Mouse (Mus musculus): Measurements from ENCODE around the gene Leap2. TPM values are rescaled to one million over a fixed set of nuclear protein-coding genes. Genes with fewer than 3 reads are reported as not detected.

The Leap2 gene
- polyA plus RNA-seq, 1 experiment: not detected

- no peak for TF ChIP-seq GATA1 (IDR thresholded peaks at IDR 0.05; ENCODE audit: low read length)
These were observed 2.8 kb upstream of the Leap2 start for GRCm38 (mm10) chr11:53425711-53426255.

- no peak for TF ChIP-seq GATA1 (IDR thresholded peaks at IDR 0.05; ENCODE audit: low read length)
These were observed 2.3 kb upstream of the Leap2 start for GRCm38 (mm10) chr11:53425251-53425650.

- no peak for TF ChIP-seq GATA1 (IDR thresholded peaks at IDR 0.05; ENCODE audit: low read length)
These were observed 1.9 kb upstream of the Leap2 start for GRCm38 (mm10) chr11:53424826-53425225.

GRCm38 (mm10) chr11:53418048-53418447, 4.9 kb downstream of the Leap2 start:
- TF ChIP-seq GATA1 (IDR thresholded peaks at IDR 0.05; ENCODE audit: low read length): no peak

GRCm38 (mm10) chr11:53413871-53414270, 9.1 kb downstream of the Leap2 start:
- TF ChIP-seq GATA1 (IDR thresholded peaks at IDR 0.05; ENCODE audit: low read length): no peak

- TF ChIP-seq GATA1 (IDR thresholded peaks at IDR 0.05; ENCODE audit: low read length): no peak
These were observed 11.2 kb downstream of the Leap2 start for GRCm38 (mm10) chr11:53411738-53412137.

- no peak for TF ChIP-seq GATA1 (IDR thresholded peaks at IDR 0.05; ENCODE audit: low read length)
These were observed 19.3 kb downstream of the Leap2 start for GRCm38 (mm10) chr11:53403638-53404037.

- no peak for TF ChIP-seq GATA1 (IDR thresholded peaks at IDR 0.05; ENCODE audit: low read length)
These were observed 29.1 kb downstream of the Leap2 start for GRCm38 (mm10) chr11:53393856-53394255.

- no peak for TF ChIP-seq GATA1 (IDR thresholded peaks at IDR 0.05; ENCODE audit: low read length)
These were observed 39.1 kb downstream of the Leap2 start for GRCm38 (mm10) chr11:53383758-53384428.

GRCm38 (mm10) chr11:53378918-53379317, 44.1 kb downstream of the Leap2 start:
- TF ChIP-seq GATA1 (IDR thresholded peaks at IDR 0.05; ENCODE audit: low read length): no peak

Other genes with a start within 250 kb of the Leap2 start
- gene Hspa4, start 122.7 kb downstream of the Leap2 start, polyA plus RNA-seq (2012): 51.3 and 51.9 TPM in 2 replicates
- gene Zcchc10, start 98.5 kb downstream of the Leap2 start, polyA plus RNA-seq (2012): 1.4 and 2.3 TPM in 2 replicates
- 4.1 and 4.5 TPM in 2 replicates for gene Aff4, start 72.3 kb downstream of the Leap2 start, polyA plus RNA-seq (2012)
- 217 and 299 TPM in 2 replicates for gene Uqcrq, start 7.7 kb upstream of the Leap2 start, polyA plus RNA-seq (2012)
- gene Gdf9, start 7.9 kb upstream of the Leap2 start, polyA plus RNA-seq (2012): 0.14 and 0.24 TPM in 2 replicates
- gene Gm10447, start 33.9 kb upstream of the Leap2 start, polyA plus RNA-seq (2012): not detected in 2 replicates
- not detected in 2 replicates for gene Shroom1, start 34.0 kb upstream of the Leap2 start, polyA plus RNA-seq (2012)
- gene Gm9837, start 47.3 kb upstream of the Leap2 start, polyA plus RNA-seq (2012): not detected in 2 replicates
- gene Gm9945, start 57.0 kb upstream of the Leap2 start, polyA plus RNA-seq (2012): 0.15 and 0.50 TPM in 2 replicates
- 12.6 and 15.6 TPM in 2 replicates for gene Sowaha, start 57.1 kb upstream of the Leap2 start, polyA plus RNA-seq (2012)
- 208 and 239 TPM in 2 replicates for gene Sept8, start 96.1 kb upstream of the Leap2 start, polyA plus RNA-seq (2012)
- 6.9 and 7.2 TPM in 2 replicates for gene Kif3a, start 144.2 kb upstream of the Leap2 start, polyA plus RNA-seq (2012)
- gene Il4, start 195.5 kb upstream of the Leap2 start, polyA plus RNA-seq (2012): 0.81 TPM in 1 of 2 replicates, not detected in the other
- not detected in 2 replicates for gene Il13, start 211.5 kb upstream of the Leap2 start, polyA plus RNA-seq (2012)

Measured in G1E-ER4 (cell line).